Comparison of ENCODE assay signal across 18 mouse cellular contexts in genomic region chr13:29953417-29954045, GRCm38 (mm10). TPM values are rescaled to one million over a fixed set of nuclear protein-coding genes. Genes with fewer than 3 reads are reported as not detected.
DNase-seq lines count a peak whose midpoint lies in the region; ATAC-seq and TF ChIP-seq lines count a peak whose summit lies in the region.
"Had no signal": no experiment of that assay in that cellular context is flagged by ENCODE, and none has a peak within 500 bp of the region (broad histone marks: within the 10 kb centered on the region; RNA-seq: fewer than 3 reads in every experiment).

No protein-coding gene starts in this region.

- intact Hi-C loops in heart, adult 2 months (cut with DNase I), result loop anchor here (10.0 kb wide), 1 partner anchor 1449 kb away; no protein-coding TSS in a partner anchor

- no peak overlapping the region for H3K9ac ChIP-seq in heart, adult 2 months (ENCODE audit: low read depth, low read length)
- no peak overlapping the region for H3K9ac ChIP-seq in heart, embryonic 12.5 days
- H3K9ac ChIP-seq: intestine, embryonic 15.5 days had no signal

- H3K4me2 ChIP-seq in heart, embryonic 12.5 days, result no peak overlapping the region
- H3K4me2 ChIP-seq: heart, embryonic 11.5 days; intestine, embryonic 15.5 days had no signal

- TF ChIP-seq CTCF in heart, adult 2 months (IDR thresholded peaks at IDR 0.05), result peak; percentile 37
- TF ChIP-seq CTCF in E14TG2a.4 (conservative IDR thresholded peaks at IDR 0.05; ENCODE audit: low read length), result peak; percentile 70
- TF ChIP-seq CTCF in thymus, adult 2 months (IDR thresholded peaks at IDR 0.05; ENCODE audit: borderline replicate concordance, control insufficient read depth, extremely low read depth, insufficient read depth, low read length, poor library complexity), result no peak

- H3K36me3 ChIP-seq in heart, adult 2 months (ENCODE audit: control insufficient read depth, insufficient read depth, low read length), result no peaks in the 10 kb centered on the region; the same call in 1 of the 2 replicates
- peaks cover 27% of the 10 kb centered on the region for H3K36me3 ChIP-seq in heart, embryonic 12.5 days
- H3K36me3 ChIP-seq in E14TG2a.4 (ENCODE audit: insufficient read depth, low read length), result peaks cover 56% of the 10 kb centered on the region
- no peaks in the 10 kb centered on the region for H3K36me3 ChIP-seq in thymus, adult 2 months (ENCODE audit: control insufficient read depth, insufficient read depth, low read length)

- H3K4me1 ChIP-seq in heart, adult 2 months (ENCODE audit: control insufficient read depth, insufficient read depth, low read length), result peaks cover 5% of the 10 kb centered on the region
- H3K4me1 ChIP-seq in heart, embryonic 12.5 days (replicated peaks), result peaks cover 18% of the 10 kb centered on the region
- peaks cover 94% of the 10 kb centered on the region for H3K4me1 ChIP-seq in E14TG2a.4 (replicated peaks; ENCODE audit: low read depth, low read length)
- peaks cover 3% of the 10 kb centered on the region; the same call in 1 of the 2 replicates for H3K4me1 ChIP-seq in thymus, adult 2 months (replicated peaks; ENCODE audit: control insufficient read depth, insufficient read depth, low read length)
- H3K4me1 ChIP-seq: midbrain, embryonic 10.5 days had no signal

- no peak overlapping the region for H3K4me3 ChIP-seq in heart, adult 2 months
- H3K4me3 ChIP-seq in heart, embryonic 12.5 days, result no peak overlapping the region
- H3K4me3 ChIP-seq in E14TG2a.4 (replicated peaks; ENCODE audit: low read length), result no peak overlapping the region
- no peak overlapping the region for H3K4me3 ChIP-seq in thymus, adult 2 months (ENCODE audit: control insufficient read depth, insufficient read depth, low read length)
- H3K4me3 ChIP-seq: intestine, embryonic 15.5 days; midbrain, embryonic 10.5 days had no signal

- no peak for TF ChIP-seq EP300 in heart, adult 2 months (IDR thresholded peaks at IDR 0.05; ENCODE audit: insufficient read depth, low read depth, low read length)

- H3K9me3 ChIP-seq in heart, embryonic 12.5 days (replicated peaks), result peaks cover 5% of the 10 kb centered on the region
- no peaks in the 10 kb centered on the region for H3K9me3 ChIP-seq in E14TG2a.4 (ENCODE audit: low read length)
- H3K9me3 ChIP-seq: intestine, embryonic 15.5 days had no signal

- WGBS in heart, adult 2 months, result 84% methylated on average over 4 of the region's 4 CpGs
- WGBS in heart, embryonic 12.5 days, result 94% methylated on average over 4 of the region's 4 CpGs
- WGBS in thymus, adult 2 months, result 95% methylated on average over 4 of the region's 4 CpGs

- peak in 1 of 2 experiments; percentile 20 for DNase-seq in heart, adult 2 months
- DNase-seq in kidney, postnatal 14 days, result peak; percentile 40
- no peak for DNase-seq in kidney, adult 18-20 months
- peak; percentile 74 for DNase-seq in R1 (ENCODE audit: low read depth, low spot score)
- DNase-seq in ovary, postnatal 36 days (ENCODE audit: low spot score), result no peak
- no peak for DNase-seq in thymus, adult 2 months
- DNase-seq: cerebellum, adult 11 months; cerebellum, postnatal 25 days; lung, postnatal 14 days; right cerebral cortex, adult 18-20 months; spleen, adult 18-20 months had no signal

- TF ChIP-seq POLR2A in heart, adult 2 months (IDR thresholded peaks at IDR 0.05; ENCODE audit: insufficient read depth, low read depth, low read length), result no peak
- TF ChIP-seq POLR2A in thymus, adult 2 months (IDR thresholded peaks at IDR 0.05; ENCODE audit: control insufficient read depth, extremely low read depth, insufficient read depth, low read length, poor library complexity), result no peak

- H3K27me3 ChIP-seq in heart, adult 2 months (ENCODE audit: control insufficient read depth, insufficient read depth, low read length), result no peaks in the 10 kb centered on the region
- no peaks in the 10 kb centered on the region for H3K27me3 ChIP-seq in heart, embryonic 12.5 days (replicated peaks)
- H3K27me3 ChIP-seq in E14TG2a.4 (ENCODE audit: insufficient read depth, low read length), result no peaks in the 10 kb centered on the region
- no peaks in the 10 kb centered on the region for H3K27me3 ChIP-seq in thymus, adult 2 months (ENCODE audit: control insufficient read depth, insufficient read depth, low read length)
- H3K27me3 ChIP-seq: intestine, embryonic 15.5 days; Patski had no signal

- no peak overlapping the region for H3K27ac ChIP-seq in heart, adult 2 months
- H3K27ac ChIP-seq in heart, embryonic 12.5 days (ENCODE audit: poor library complexity, severe bottlenecking), result no peak overlapping the region
- H3K27ac ChIP-seq in thymus, adult 2 months (ENCODE audit: control insufficient read depth, insufficient read depth, low read length), result no peak overlapping the region
- H3K27ac ChIP-seq: intestine, embryonic 15.5 days; midbrain, embryonic 10.5 days had no signal

- no peak for ATAC-seq in heart, embryonic 12.5 days (ENCODE audit: insufficient number of reproducible peaks, low FRiP score)
- ATAC-seq: forebrain, embryonic 14.5 days; intestine, embryonic 15.5 days; Patski had no signal

- H3K79me2 ChIP-seq in heart, adult 2 months (replicated peaks; ENCODE audit: control insufficient read depth, insufficient read depth, low read length), result no peaks in the 10 kb centered on the region

RNA-seq across cellular contexts. Expression of gene E2f3, which starts 32.3 kb away (rescaled TPM):
- 1 to 10 TPM; 6.2 TPM for total RNA-seq in heart, adult 2 months (2021)
- 2.6 and 5.1 TPM in 2 replicates for polyA plus RNA-seq in heart, adult 2 months (2012; rRNA removed)
- polyA plus RNA-seq in heart, embryonic 12.5 days (2016; fragmentation: Nextera tagmentation; extraction: Ambion mirVana), result 13.5 and 14.5 TPM in 2 replicates
- polyA plus RNA-seq in thymus, adult 2 months (2012; rRNA removed), result 7.1 and 8.4 TPM in 2 replicates

Comparison
In these comparisons a context has a peak if more than half of its experiments do, and no peak if none do; other contexts are left out.
1. DNase-seq: peak in kidney, postnatal 14 days (single experiment) and R1 (single experiment); none in kidney, adult 18-20 months (single experiment), ovary, postnatal 36 days (single experiment) and thymus, adult 2 months (single experiment).